Mouse (Mus musculus): ENCODE measurements around the gene Casp1.

- TF ChIP-seq CTCF (IDR thresholded peaks at IDR 0.05; ENCODE audit: low read depth, low read length) (no peak), TAL1 (conservative IDR thresholded peaks at IDR 0.05; ENCODE audit: low read depth, low read length) (no peak), POLR2AphosphoS5 (IDR thresholded peaks at IDR 0.05; ENCODE audit: insufficient replicate concordance, low read depth, low read length) (no peak)
Observed at GRCm38 (mm10) chr9:5344090-5344489, 45.8 kb downstream of the Casp1 start.

Data from G1E (cell line).